Comparison of ENCODE assay signal across 24 mouse cellular contexts in genomic region chr16:50822352-50822751, GRCm38 (mm10).
A peak's percentile ranks its signal among the peaks of the same experiment; 100 is the strongest.
DNase-seq lines count a peak whose midpoint lies in the region; ATAC-seq and TF ChIP-seq lines count a peak whose summit lies in the region.
"Had no signal": no experiment of that assay in that cellular context is flagged by ENCODE, and none has a peak within 500 bp of the region (broad histone marks: within the 10 kb centered on the region; RNA-seq: fewer than 3 reads in every experiment).

No protein-coding gene starts in this region.

- DNase-seq in hindbrain, embryonic 10.5 days (ENCODE audit: low spot score) = no peak
- DNase-seq in neural tube, embryonic 10.5 days (ENCODE audit: extremely low spot score, low spot score) = no peak
- DNase-seq: adrenal gland, adult 8-10 months; adrenal gland, postnatal 14 days; adrenal gland, postnatal 36 days; B cell, adult 2 months; cerebellum, adult 11-12 months; cerebellum, adult 2 months; cerebellum, adult 9-10 months; cerebellum, postnatal 10 days; cerebellum, postnatal 25 days had no signal

- no peaks in the 10 kb centered on the region for H3K4me1 ChIP-seq in hindbrain, embryonic 16.5 days (ENCODE audit: control insufficient read depth, insufficient read depth, low read depth, low read length)
- H3K4me1 ChIP-seq in hindbrain, embryonic 10.5 days (replicated peaks) = no peaks in the 10 kb centered on the region
- no peaks in the 10 kb centered on the region for H3K4me1 ChIP-seq in intestine, embryonic 16.5 days (ENCODE audit: control insufficient read depth, insufficient read depth, low read length)
- no peaks in the 10 kb centered on the region for H3K4me1 ChIP-seq in intestine, postnatal 0 days (replicated peaks; ENCODE audit: control insufficient read depth, insufficient read depth, low read length)
- H3K4me1 ChIP-seq in neural tube, embryonic 14.5 days (ENCODE audit: control insufficient read depth, insufficient read depth, low read length) = no peaks in the 10 kb centered on the region
- H3K4me1 ChIP-seq: embryonic facial prominence, embryonic 10.5 days; embryonic facial prominence, embryonic 12.5 days; forebrain, embryonic 13.5 days; forebrain, embryonic 15.5 days had no signal

- no peaks in the 10 kb centered on the region for H3K27me3 ChIP-seq in hindbrain, embryonic 16.5 days (replicated peaks; ENCODE audit: control insufficient read depth, insufficient read depth, low read length)
- H3K27me3 ChIP-seq in hindbrain, embryonic 10.5 days (ENCODE audit: insufficient read depth, poor library complexity, severe bottlenecking) = no peaks in the 10 kb centered on the region
- no peaks in the 10 kb centered on the region for H3K27me3 ChIP-seq in intestine, embryonic 16.5 days (replicated peaks; ENCODE audit: control insufficient read depth, insufficient read depth, low read length)
- H3K27me3 ChIP-seq in intestine, postnatal 0 days (replicated peaks; ENCODE audit: control insufficient read depth, insufficient read depth, low read length) = no peaks in the 10 kb centered on the region
- no peaks in the 10 kb centered on the region for H3K27me3 ChIP-seq in neural tube, embryonic 14.5 days (ENCODE audit: control insufficient read depth, insufficient read depth, low read length)
- H3K27me3 ChIP-seq: CH12.LX; embryonic facial prominence, embryonic 12.5 days; forebrain, embryonic 13.5 days; forebrain, embryonic 15.5 days had no signal

- no peak overlapping the region for H3K4me2 ChIP-seq in hindbrain, embryonic 16.5 days (ENCODE audit: low read length)
- no peak overlapping the region for H3K4me2 ChIP-seq in intestine, embryonic 16.5 days (ENCODE audit: low read depth, low read length)
- no peak overlapping the region for H3K4me2 ChIP-seq in intestine, postnatal 0 days (replicated peaks; ENCODE audit: low read depth)
- no peak overlapping the region for H3K4me2 ChIP-seq in neural tube, embryonic 14.5 days (ENCODE audit: low read depth, low read length)
- H3K4me2 ChIP-seq: embryonic facial prominence, embryonic 12.5 days; forebrain, embryonic 13.5 days; forebrain, embryonic 15.5 days had no signal

- H3K9me3 ChIP-seq in hindbrain, embryonic 16.5 days (ENCODE audit: control insufficient read depth, low read length) = no peaks in the 10 kb centered on the region
- no peaks in the 10 kb centered on the region for H3K9me3 ChIP-seq in hindbrain, embryonic 10.5 days
- no peaks in the 10 kb centered on the region for H3K9me3 ChIP-seq in intestine, embryonic 16.5 days (ENCODE audit: control insufficient read depth, low read length)
- H3K9me3 ChIP-seq in intestine, postnatal 0 days (ENCODE audit: control insufficient read depth) = no peaks in the 10 kb centered on the region
- H3K9me3 ChIP-seq in neural tube, embryonic 14.5 days (ENCODE audit: control insufficient read depth, low read length) = no peaks in the 10 kb centered on the region
- H3K9me3 ChIP-seq: embryonic facial prominence, embryonic 10.5 days; embryonic facial prominence, embryonic 12.5 days; forebrain, embryonic 13.5 days; forebrain, embryonic 15.5 days; G1E had no signal

- no peak for TF ChIP-seq CTCF in intestine, postnatal 0 days (IDR thresholded peaks at IDR 0.05; ENCODE audit: low read depth)

- WGBS in hindbrain, embryonic 16.5 days = 65% methylated on average over 7 of the region's 7 CpGs
- WGBS in hindbrain, embryonic 10.5 days = 82% methylated on average over 7 of the region's 7 CpGs
- 32% methylated on average over 7 of the region's 7 CpGs for WGBS in intestine, embryonic 16.5 days
- 27% methylated on average over 7 of the region's 7 CpGs for WGBS in intestine, postnatal 0 days
- WGBS in neural tube, embryonic 14.5 days = 34% methylated on average over 7 of the region's 7 CpGs

- H3K36me3 ChIP-seq in hindbrain, embryonic 16.5 days (ENCODE audit: control insufficient read depth, insufficient read depth, low read length) = no peaks in the 10 kb centered on the region
- no peaks in the 10 kb centered on the region for H3K36me3 ChIP-seq in hindbrain, embryonic 10.5 days
- H3K36me3 ChIP-seq in intestine, embryonic 16.5 days (ENCODE audit: control insufficient read depth, insufficient read depth, low read length) = no peaks in the 10 kb centered on the region
- no peaks in the 10 kb centered on the region for H3K36me3 ChIP-seq in intestine, postnatal 0 days (ENCODE audit: control insufficient read depth, insufficient read depth)
- H3K36me3 ChIP-seq in neural tube, embryonic 14.5 days (ENCODE audit: control insufficient read depth, insufficient read depth, low read length) = no peaks in the 10 kb centered on the region
- H3K36me3 ChIP-seq: embryonic facial prominence, embryonic 10.5 days; embryonic facial prominence, embryonic 12.5 days; forebrain, embryonic 15.5 days; G1E had no signal

- 0 out of 2 replicates have a peak, but pooled peaks have one; percentile 27 for ATAC-seq in hindbrain, embryonic 16.5 days
- peak; percentile 46; the same call in 1 of the 2 replicates for ATAC-seq in intestine, embryonic 16.5 days
- ATAC-seq in intestine, postnatal 0 days = no peak
- peak; percentile 74; the same call in 1 of the 2 replicates for ATAC-seq in neural tube, embryonic 14.5 days (ENCODE audit: low read depth)
- ATAC-seq: activated CD4-positive, CD25-positive, alpha-beta regulatory T cell, adult 4 months; CD4-positive, CD25-positive, alpha-beta regulatory T cell, adult 4 months; forebrain, embryonic 13.5 days; forebrain, embryonic 15.5 days; Patski had no signal

- no peak overlapping the region for H3K4me3 ChIP-seq in hindbrain, embryonic 16.5 days (ENCODE audit: low read length)
- no peak overlapping the region for H3K4me3 ChIP-seq in hindbrain, embryonic 10.5 days
- no peak overlapping the region for H3K4me3 ChIP-seq in intestine, embryonic 16.5 days (ENCODE audit: low read length)
- H3K4me3 ChIP-seq in intestine, postnatal 0 days (ENCODE audit: low read depth, low read length) = no peak overlapping the region
- H3K4me3 ChIP-seq in neural tube, embryonic 14.5 days (ENCODE audit: low read depth, low read length) = no peak overlapping the region
- H3K4me3 ChIP-seq: embryonic facial prominence, embryonic 10.5 days; embryonic facial prominence, embryonic 12.5 days; forebrain, embryonic 13.5 days; forebrain, embryonic 15.5 days had no signal

- no peak overlapping the region for H3K27ac ChIP-seq in hindbrain, embryonic 16.5 days (ENCODE audit: low read depth, low read length)
- H3K27ac ChIP-seq in hindbrain, embryonic 10.5 days = no peak overlapping the region
- H3K27ac ChIP-seq in intestine, embryonic 16.5 days (ENCODE audit: low read length) = no peak overlapping the region
- H3K27ac ChIP-seq in intestine, postnatal 0 days (ENCODE audit: low read depth, low read length) = no peak overlapping the region
- H3K27ac ChIP-seq in neural tube, embryonic 14.5 days (ENCODE audit: low read depth, low read length) = no peak overlapping the region
- H3K27ac ChIP-seq: embryonic facial prominence, embryonic 10.5 days; embryonic facial prominence, embryonic 12.5 days; forebrain, embryonic 13.5 days; forebrain, embryonic 15.5 days had no signal

- H3K9ac ChIP-seq in hindbrain, embryonic 16.5 days (ENCODE audit: low read depth, low read length) = no peak overlapping the region
- no peak overlapping the region for H3K9ac ChIP-seq in intestine, embryonic 16.5 days (ENCODE audit: low read depth, low read length)
- H3K9ac ChIP-seq in intestine, postnatal 0 days (ENCODE audit: low read depth, low read length) = no peak overlapping the region
- H3K9ac ChIP-seq in neural tube, embryonic 14.5 days (replicated peaks; ENCODE audit: low read depth, low read length) = no peak overlapping the region
- H3K9ac ChIP-seq: embryonic facial prominence, embryonic 12.5 days; forebrain, embryonic 13.5 days; forebrain, embryonic 15.5 days had no signal
